Mouse (Mus musculus) MEL-GATA-1-ER (cell line): ENCODE results near the gene Mob3a.
"Not testable (repeated sequence)": the region's sequence is repeated elsewhere in the genome, so short reads cannot be mapped to it uniquely, and the experiment has no call there.

Source experiments
- DNase-seq: peaks from one replicate; pipeline ENCODE4 v3.0.0-alpha.2; 2012; ENCODE audit warnings: low read depth; ENCODE audit errors: extremely low read depth

Mob3a gene

DNA sequence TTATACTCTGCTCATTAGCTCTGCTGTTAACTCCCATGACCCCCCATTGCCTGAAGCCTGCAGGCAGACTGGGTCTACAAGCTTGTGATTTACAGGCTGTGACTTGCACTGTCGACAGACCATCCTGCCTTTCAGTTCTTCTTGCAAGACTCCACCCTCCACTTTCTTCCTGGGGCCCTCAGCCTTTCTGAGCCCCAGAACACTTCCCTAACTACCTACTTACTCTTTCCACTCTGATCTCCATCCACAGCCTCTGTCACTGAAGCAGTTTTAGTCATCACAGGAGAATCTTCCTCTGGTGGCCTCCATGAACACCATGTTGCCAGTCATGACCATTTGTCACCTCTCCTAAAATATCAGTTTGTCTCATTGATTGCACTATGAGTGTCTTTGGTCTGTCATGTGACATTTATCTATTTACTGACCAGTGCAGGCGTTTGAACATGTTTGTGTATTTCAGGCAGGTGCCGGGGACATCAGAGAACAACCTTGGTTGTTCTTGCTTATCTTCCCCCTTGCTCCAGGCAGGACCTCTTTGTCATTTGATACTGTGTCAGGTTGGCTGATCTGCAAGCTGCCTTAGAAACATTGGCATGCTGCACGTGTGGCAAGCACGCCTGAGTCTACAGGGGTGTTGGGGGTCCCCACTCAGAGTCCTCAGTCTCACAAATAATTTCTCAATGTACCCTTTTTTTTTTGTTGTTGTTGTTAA lies 38.1 kb downstream of the Mob3a start:
- no peak for DNase-seq

DNA sequence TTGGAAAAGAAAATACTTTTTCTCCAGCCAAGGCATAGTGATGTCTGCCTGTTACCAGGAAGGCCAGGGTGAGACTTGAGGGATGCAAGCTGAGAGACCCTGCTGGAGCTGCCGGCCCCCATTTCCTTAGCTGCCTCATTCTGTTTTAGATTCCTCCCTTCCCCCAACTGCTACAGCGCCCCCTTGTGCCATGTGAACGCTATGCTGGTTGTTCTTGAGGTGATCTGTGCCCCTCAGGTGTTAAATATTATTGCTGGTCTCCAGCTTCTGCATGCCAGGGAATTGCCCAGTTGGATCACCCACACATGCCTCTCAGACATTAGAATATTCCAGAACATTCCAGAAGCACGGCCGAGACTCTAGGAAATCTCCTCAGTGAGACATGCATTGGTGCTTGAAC lies 40.6 kb downstream of the Mob3a start:
- DNase-seq: peak; percentile 33

DNA sequence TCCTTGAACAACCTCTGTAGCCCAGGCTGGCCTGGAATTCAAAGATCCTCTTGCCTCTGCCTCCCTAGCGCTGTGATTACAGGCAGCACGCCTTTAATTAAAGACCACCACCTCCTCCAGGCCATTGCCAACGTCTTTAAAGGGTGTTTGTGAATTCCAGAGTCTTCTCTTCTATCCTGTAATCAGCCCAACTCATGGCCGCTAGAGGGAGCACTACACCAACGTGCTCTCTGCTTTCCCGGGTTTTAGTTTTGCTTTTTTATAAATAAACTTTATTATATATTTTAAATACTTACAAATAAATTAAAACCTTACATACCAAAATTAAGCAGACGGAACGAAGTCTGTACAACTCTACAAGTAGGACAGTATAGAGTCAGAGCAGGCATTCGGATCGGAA lies 42.6 kb downstream of the Mob3a start:
- peak; percentile 51 for DNase-seq

DNA sequence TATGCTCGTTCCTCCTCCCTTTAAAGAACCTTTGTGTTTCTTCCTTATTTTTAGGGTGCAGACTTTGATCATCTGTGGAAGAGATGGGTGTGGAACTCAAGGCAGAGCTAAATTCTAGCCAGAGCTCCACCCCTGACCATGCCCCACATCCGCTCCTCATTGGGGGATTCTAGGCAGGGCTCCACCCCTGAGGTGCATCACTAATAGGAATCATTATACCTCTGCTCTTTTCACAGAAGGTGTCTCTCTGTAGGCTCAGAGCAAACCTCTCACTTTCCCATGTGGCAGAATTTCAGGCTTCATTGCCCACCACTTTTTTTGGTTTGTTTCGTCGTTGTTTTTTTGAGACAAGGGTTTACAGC lies 43.0 kb downstream of the Mob3a start:
- DNase-seq: peak; percentile 83

DNA sequence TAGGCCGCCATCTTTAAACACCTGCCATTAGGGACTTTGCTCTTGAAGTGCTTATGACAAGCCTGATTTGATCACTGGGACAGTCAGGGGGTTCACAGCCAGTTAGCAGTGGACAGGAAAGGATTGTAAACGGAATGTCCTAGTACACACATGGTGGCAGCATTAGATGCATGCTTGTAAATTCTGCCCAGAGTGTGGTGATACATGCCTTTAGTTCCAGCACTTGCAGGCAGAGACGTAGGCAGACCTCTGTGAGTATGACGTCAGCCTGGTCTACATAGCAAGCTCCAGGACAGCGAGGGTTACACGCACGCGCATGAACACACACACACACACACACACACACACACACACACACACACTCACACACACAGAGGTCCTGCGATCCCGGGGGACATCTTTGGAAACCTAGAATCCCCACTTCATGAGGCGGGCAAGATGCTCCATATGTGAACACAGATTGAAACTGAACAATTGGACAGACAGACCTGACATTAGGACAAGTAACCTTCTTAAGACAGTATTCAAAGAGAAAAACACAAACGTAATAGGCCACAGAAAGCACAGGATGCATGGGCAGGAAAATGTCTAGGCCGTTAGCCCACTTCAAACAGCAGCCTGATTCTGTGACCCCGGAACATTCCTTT lies 43.5 kb downstream of the Mob3a start:
- peak; percentile 38 for DNase-seq

DNA sequence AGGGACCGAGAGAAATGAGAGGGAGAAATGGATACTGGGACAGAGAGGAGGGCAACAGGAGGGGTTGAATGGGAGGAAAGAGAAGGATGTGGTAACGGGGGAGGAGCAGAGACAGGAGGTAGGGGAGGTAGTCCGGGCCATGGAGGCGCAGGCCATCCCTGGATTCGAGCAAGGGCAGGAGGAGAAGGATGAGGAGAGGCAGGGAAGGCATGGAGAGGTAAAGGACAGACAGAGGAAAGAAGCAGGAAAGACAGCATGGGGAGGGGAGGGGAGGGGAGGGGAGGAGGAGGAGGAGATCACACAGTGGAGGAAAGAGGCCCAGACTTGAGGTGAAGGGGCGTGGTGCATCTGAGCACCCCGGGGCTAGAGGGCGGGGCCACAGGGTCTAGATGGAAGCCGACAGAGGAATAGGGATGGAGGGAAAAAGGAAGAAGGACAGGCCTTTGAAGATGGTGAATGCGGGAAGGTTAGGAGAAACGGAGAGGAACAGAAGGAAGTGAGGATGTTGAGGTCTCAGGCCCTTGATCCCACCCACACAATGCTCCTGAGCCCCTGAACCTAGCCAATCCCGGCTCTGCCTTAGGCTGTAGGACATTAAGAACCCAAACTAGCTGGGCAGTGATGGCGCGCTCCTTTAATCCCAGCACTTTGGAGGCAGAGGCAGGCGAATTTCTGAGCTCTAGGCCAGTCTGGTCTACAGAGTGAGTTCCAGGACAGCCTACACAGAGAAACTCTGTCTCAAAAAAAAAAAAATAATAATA lies 44.7 kb downstream of the Mob3a start, which contains the start of gene Btbd2:
Gene Btbd2, minus strand, starts transcription at position 209 of the 761 bp plus-strand sequence.
- DNase-seq: no peak

DNA sequence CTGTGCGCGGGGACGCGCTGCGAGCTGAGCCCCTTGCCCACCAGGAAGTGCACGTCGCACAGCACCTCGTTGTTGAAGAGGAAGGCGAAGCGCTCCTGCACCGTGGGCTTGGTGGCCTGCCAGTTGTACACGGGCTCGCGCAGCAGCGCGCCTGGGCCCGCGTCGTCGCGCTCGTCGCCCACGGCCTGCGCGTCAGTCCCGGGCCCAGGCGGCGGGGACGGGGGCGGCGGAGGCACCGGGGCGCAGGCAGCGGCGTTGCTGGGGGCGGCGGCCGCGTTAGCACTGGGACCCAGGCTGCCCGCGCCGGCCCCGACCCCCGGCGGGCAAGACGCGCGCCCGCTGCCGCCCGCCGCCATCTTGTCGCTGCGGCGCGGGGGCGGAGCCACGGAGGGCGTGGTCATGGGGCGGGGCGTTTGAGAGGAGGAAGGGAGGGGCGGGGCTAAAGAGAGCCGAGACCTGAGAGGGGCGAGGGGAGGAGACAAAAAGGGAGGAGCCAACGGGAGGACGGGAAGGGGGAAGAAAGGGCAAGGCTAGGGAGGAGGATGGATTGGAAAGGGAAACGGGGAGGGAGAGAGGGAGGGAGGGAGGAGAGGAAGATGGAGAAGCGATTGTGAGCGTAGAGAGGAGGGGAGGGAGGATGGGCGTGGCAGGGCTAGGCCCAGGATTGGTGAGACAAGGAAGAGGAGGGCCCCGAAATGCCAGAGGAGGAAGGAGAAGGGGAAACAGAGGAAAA lies 45.5 kb downstream of the Mob3a start:
- peak; percentile 94 for DNase-seq

DNA sequence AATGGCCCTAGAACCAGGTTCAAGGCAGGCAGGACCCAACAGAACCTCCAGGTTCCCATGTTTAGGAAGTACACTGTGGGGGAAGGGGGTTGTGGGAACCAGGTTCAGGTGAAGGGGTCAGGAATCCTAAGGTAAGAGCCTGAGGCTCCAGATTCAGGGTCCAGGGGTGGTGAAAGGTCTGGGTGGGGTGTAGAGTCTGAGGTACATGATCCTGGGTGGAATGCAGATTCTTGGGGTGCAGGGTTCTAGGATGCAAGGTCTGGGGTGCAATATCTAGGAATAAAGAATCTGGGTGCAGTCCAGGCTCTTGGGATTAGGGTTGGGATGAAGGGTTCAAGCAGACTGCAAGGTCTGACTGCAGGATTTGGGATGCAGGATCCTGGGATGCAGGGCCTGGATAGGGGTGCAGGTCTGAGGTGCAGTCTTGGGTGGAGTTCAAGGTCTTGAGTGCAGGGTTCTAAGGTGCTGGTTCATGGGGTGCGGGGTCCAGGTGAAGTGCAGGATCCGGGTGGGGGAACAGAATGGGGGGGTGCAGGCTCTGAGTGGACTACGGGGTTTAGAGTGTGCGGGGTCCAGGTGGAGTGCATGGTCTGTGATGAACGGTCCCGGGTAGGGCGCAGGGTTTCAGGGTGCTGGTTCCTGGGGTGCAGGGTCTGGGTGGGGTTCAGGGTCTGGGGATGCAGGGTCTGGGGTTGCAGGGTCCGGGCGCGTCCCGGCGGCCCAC lies 46.2 kb downstream of the Mob3a start:
- no peak for DNase-seq

DNA sequence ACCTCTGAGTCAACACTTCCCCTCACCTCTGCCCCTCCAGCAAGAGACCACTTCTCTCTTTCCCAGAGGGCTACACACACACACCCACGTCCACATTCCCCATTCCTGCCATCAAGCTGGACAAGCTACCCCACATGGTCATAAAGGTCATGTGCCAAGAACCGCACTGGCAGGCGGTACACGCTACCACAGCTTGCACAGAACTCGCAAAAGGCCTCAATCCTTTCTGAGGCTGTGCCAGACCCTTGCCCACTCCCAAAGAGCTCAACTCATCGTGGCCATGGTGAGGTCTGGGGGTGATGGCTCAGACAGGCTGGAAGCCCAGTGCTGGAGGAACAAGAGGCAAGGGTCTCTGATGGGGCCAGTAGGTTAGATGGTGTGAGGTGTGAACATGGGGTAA lies 46.9 kb downstream of the Mob3a start:
- DNase-seq: no peak

DNA sequence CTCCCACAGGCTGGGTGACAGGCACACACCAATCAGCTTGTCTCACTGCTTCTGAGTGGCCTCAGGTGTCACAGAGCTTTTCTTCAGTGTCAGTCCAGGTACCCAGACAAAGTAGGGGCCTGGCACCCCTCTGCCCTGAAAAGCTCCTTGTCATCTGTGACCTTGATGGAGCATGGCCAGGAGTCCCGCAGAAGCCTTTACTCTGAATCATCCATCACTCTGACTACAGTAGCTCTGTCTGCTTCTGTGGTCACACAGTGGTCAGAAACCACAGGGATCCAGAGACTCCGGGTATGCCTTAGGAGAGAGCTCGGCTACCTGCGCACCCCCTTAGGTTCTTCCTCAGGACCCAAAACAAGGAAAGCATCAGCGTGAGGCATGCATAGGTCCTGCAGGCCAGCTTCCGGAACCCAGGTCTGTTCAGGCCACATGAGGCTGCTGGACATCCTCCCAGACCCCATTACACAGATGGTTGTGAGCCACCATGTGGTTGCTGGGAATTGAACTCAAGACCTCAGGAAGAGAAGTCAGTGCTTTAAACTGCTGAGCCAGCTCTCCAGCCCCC lies 48.5 kb downstream of the Mob3a start:
- DNase-seq: no peak

DNA sequence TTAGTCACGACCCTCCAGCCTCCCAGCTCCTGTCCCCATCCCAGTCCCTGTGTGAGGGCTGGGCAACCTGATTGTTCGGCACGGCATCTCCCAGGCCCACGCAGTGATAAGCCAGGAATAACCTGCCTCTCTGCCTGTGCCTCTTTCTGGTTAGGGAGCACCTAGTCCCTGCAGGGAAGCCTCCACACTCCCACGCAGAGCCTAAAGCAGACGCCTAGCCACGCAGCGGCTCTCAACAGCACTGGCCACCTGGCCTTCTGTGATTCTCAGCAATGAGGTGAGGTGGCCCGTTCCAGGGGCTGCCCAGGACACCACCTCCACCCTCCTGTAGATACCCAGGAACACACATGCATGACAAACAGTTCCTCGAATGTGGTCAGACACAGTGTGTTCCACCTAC lies 51.4 kb downstream of the Mob3a start:
- DNase-seq: no peak

DNA sequence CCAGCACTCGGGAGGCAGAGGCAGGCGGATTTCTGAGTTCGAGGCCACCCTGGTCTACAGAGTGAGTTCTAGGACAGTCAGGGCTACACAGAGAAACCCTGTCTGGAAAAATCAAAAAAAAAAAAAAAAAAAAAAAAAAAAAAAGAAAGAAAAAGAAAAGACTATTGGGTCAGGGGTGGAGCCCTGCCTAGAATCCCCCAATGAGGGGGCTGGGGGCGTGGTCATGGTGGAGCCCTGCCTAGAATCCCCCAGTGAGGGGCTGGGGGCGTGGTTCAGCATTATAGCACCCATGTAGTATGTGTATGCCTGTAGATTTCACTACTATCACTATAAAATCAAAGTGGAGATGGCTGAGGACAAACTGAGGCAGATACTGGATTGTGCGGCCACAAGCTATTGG lies 51.9 kb downstream of the Mob3a start:
- DNase-seq: not testable (repeated sequence)

DNA sequence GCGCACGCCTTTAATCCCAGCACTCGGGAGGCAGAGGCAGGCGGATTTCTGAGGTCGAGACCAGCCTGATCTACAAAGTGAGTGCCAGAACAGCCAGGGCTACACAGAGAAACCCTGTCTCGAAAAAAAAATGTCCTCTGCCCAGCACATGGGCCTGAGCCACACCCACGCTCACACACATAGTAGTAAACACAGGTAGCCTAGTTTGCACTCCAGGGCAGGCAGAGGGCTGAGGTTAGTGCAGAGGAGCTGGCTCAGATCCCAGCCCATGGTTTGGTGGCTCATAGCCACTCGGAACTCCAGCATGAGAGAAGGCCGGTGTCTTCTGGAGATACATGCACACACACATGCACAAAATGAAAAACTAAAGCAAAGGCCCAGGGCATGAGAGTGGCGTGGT lies 54.8 kb downstream of the Mob3a start:
- no peak for DNase-seq

DNA sequence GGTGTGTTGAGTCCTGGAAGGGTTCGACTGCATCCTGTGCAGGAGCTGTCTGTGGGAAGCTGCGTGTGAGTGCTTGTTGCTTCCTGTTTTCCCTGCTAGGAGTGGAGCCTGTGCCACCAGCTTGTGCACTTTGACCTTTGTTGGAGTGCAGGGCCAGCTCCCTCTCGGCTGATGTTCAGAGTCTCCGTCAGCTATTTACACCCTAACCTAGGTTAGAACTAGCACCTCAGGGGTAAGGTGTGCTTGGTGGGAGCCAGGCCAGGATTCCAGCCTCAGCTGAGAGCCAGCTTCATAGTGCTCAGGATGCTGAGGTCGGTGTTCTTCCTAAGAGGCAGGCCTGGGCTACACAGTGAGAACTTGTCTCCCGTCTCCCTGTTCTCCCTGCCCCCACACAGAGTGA lies 66.4 kb downstream of the Mob3a start:
- no peak for DNase-seq
